Mouse (Mus musculus) common myeloid progenitor, adult 5-6 weeks (primary cell): Measurements from ENCODE around the gene Duoxa1. TPM values are rescaled to one million over a fixed set of nuclear protein-coding genes. Genes with fewer than 3 reads are reported as not detected.
A peak's percentile ranks its signal among the peaks of the same experiment; 100 is the strongest.
"Not testable (repeated sequence)": the region's sequence is repeated elsewhere in the genome, so short reads cannot be mapped to it uniquely, and the experiment has no call there.

Source experiments
- ATAC-seq: replicated peaks from 2 replicates; pipeline ENCODE4 v1.8.0; 2016; ENCODE audit warnings: low read depth, mild to moderate bottlenecking, moderate TSS enrichment, inconsistent platforms; ENCODE audit not compliant: poor library complexity, severe bottlenecking
- total RNA-seq: library from RNA; stranded (forward); fragments of 200-1000, 187-1606 nt; gene quantifications from 2 replicates; pipeline ENCODE4 v1.2.3, GENCODE M21; 2017

Duoxa1 gene
- total RNA-seq, 1 experiment from 2014 or later: 0.18 TPM

- ATAC-seq: no peak; the same call in 1 of the 2 replicates
These were observed 20.6 kb upstream of the Duoxa1 start for GRCm38 (mm10) chr2:122334170-122334569.

- no peak for ATAC-seq
These were observed 18.7 kb upstream of the Duoxa1 start for GRCm38 (mm10) chr2:122332222-122332621.

GRCm38 (mm10) chr2:122330317-122330716, 16.8 kb upstream of the Duoxa1 start:
- ATAC-seq: not testable (repeated sequence)

GRCm38 (mm10) chr2:122327986-122328385, 14.5 kb upstream of the Duoxa1 start:
- ATAC-seq: no peak

GRCm38 (mm10) chr2:122325361-122325760, 11.8 kb upstream of the Duoxa1 start:
- ATAC-seq: no peak

GRCm38 (mm10) chr2:122324586-122324985, 11.1 kb upstream of the Duoxa1 start:
- no peak for ATAC-seq

GRCm38 (mm10) chr2:122323960-122324359, 10.4 kb upstream of the Duoxa1 start:
- ATAC-seq: no peak

GRCm38 (mm10) chr2:122317384-122317783, 3.9 kb upstream of the Duoxa1 start:
- no peak for ATAC-seq

GRCm38 (mm10) chr2:122315372-122315771, 1.8 kb upstream of the Duoxa1 start, which contains the start of gene Duox1:
TSS of gene Duox1 (plus strand) at chr2:122315672.
- ATAC-seq: no peak

GRCm38 (mm10) chr2:122312722-122313417, 660 bp downstream of the Duoxa1 start:
- peak; percentile 76 for ATAC-seq

GRCm38 (mm10) chr2:122311561-122311960, 2.0 kb downstream of the Duoxa1 start:
- no peak for ATAC-seq

- ATAC-seq: no peak
These were observed 3.9 kb downstream of the Duoxa1 start for GRCm38 (mm10) chr2:122309647-122310046.

GRCm38 (mm10) chr2:122306184-122306583, 7.3 kb downstream of the Duoxa1 start:
- peak; percentile 70 for ATAC-seq

- no peak for ATAC-seq
These were observed 8.2 kb downstream of the Duoxa1 start for GRCm38 (mm10) chr2:122305097-122305892.

GRCm38 (mm10) chr2:122304544-122304943, 9.0 kb downstream of the Duoxa1 start:
- no peak for ATAC-seq

GRCm38 (mm10) chr2:122302574-122303241, 10.8 kb downstream of the Duoxa1 start:
- peak; percentile 67 for ATAC-seq

- ATAC-seq: no peak
These were observed 11.5 kb downstream of the Duoxa1 start for GRCm38 (mm10) chr2:122301921-122302573.

GRCm38 (mm10) chr2:122301081-122301920, 12.2 kb downstream of the Duoxa1 start:
- ATAC-seq: peak; percentile 19

GRCm38 (mm10) chr2:122300656-122301020, 12.9 kb downstream of the Duoxa1 start:
- no peak for ATAC-seq
